ENCODE assay signal across 18 mouse cellular contexts in genomic region chr15:8761132-8761531, GRCm38 (mm10). TPM values are rescaled to one million over a fixed set of nuclear protein-coding genes. Genes with fewer than 3 reads are reported as not detected.
DNase-seq lines count a peak whose midpoint lies in the region; ATAC-seq lines count a peak whose summit lies in the region.
"Had no signal": no experiment of that assay in that cellular context is flagged by ENCODE, and none has a peak within 500 bp of the region (broad histone marks: within the 10 kb centered on the region; RNA-seq: fewer than 3 reads in every experiment).

No protein-coding gene starts in this region.

- H3K27ac ChIP-seq in heart, embryonic 10.5 days: peak overlapping the region; percentile 67; the same call in 1 of the 2 replicates
- no peak overlapping the region for H3K27ac ChIP-seq in kidney, embryonic 16.5 days (ENCODE audit: low read length)
- no peak overlapping the region for H3K27ac ChIP-seq in intestine, embryonic 16.5 days (ENCODE audit: low read length)
- H3K27ac ChIP-seq: neural tube, embryonic 12.5 days had no signal

- H3K4me2 ChIP-seq in kidney, embryonic 16.5 days (replicated peaks; ENCODE audit: low read depth, low read length): no peak overlapping the region
- no peak overlapping the region for H3K4me2 ChIP-seq in intestine, embryonic 16.5 days (ENCODE audit: low read depth, low read length)
- H3K4me2 ChIP-seq: neural tube, embryonic 12.5 days had no signal

- H3K9me3 ChIP-seq in heart, embryonic 10.5 days: no peaks in the 10 kb centered on the region
- H3K9me3 ChIP-seq in kidney, embryonic 16.5 days (ENCODE audit: low read length): no peaks in the 10 kb centered on the region
- H3K9me3 ChIP-seq in intestine, embryonic 16.5 days (ENCODE audit: control insufficient read depth, low read length): no peaks in the 10 kb centered on the region
- H3K9me3 ChIP-seq: neural tube, embryonic 12.5 days had no signal

- H3K27me3 ChIP-seq in heart, embryonic 10.5 days (ENCODE audit: insufficient read depth, poor library complexity, severe bottlenecking): no peaks in the 10 kb centered on the region
- H3K27me3 ChIP-seq in kidney, embryonic 16.5 days (ENCODE audit: insufficient read depth, low read length): no peaks in the 10 kb centered on the region
- H3K27me3 ChIP-seq in intestine, embryonic 16.5 days (replicated peaks; ENCODE audit: control insufficient read depth, insufficient read depth, low read length): no peaks in the 10 kb centered on the region
- H3K27me3 ChIP-seq: CH12.LX; neural tube, embryonic 12.5 days had no signal

- no peak overlapping the region for H3K9ac ChIP-seq in kidney, embryonic 16.5 days (replicated peaks; ENCODE audit: low read length)
- no peak overlapping the region for H3K9ac ChIP-seq in intestine, embryonic 16.5 days (ENCODE audit: low read depth, low read length)
- H3K9ac ChIP-seq: neural tube, embryonic 12.5 days had no signal

- ATAC-seq in kidney, embryonic 16.5 days (ENCODE audit: low FRiP score, low TSS enrichment): 0 out of 2 replicates have a peak, but pooled peaks have one; percentile 12
- ATAC-seq in intestine, embryonic 16.5 days: peak; percentile 66; the same call in 1 of the 2 replicates
- peak; percentile 66 for ATAC-seq in megakaryocyte progenitor cell, adult 5-6 weeks (replicated peaks; ENCODE audit: poor library complexity)
- ATAC-seq: activated CD4-positive, CD25-positive, alpha-beta regulatory T cell, adult 4 months; inflammation-experienced regulatory T-cells, adult 6 months had no signal

- WGBS in heart, embryonic 10.5 days: 71% methylated on average over 5 of the region's 5 CpGs
- WGBS in kidney, embryonic 16.5 days: 82% methylated on average over 5 of the region's 5 CpGs
- WGBS in intestine, embryonic 16.5 days: 81% methylated on average over 5 of the region's 5 CpGs

- no peak for DNase-seq in heart, embryonic 10.5 days (ENCODE audit: low spot score)
- DNase-seq in heart, adult 18-20 months: no peak
- DNase-seq in kidney, adult 18-20 months: no peak
- DNase-seq in layer of hippocampus, postnatal 10 days (ENCODE audit: low spot score in 2 of 2): no peak
- no peak for DNase-seq in spleen, postnatal 14 days (ENCODE audit: low spot score in 2 of 2)
- DNase-seq: adrenal gland, postnatal 25 days; cerebellum, adult 9-11 months; gastrocnemius, postnatal 10 days; kidney, postnatal 14 days; lung, postnatal 4 days; right cerebral cortex, postnatal 25 days had no signal

- H3K4me3 ChIP-seq in heart, embryonic 10.5 days: no peak overlapping the region
- no peak overlapping the region for H3K4me3 ChIP-seq in kidney, embryonic 16.5 days (ENCODE audit: low read length)
- H3K4me3 ChIP-seq in intestine, embryonic 16.5 days (ENCODE audit: low read length): no peak overlapping the region
- H3K4me3 ChIP-seq: neural tube, embryonic 12.5 days had no signal

- H3K4me1 ChIP-seq in heart, embryonic 10.5 days: peaks cover 17% of the 10 kb centered on the region
- H3K4me1 ChIP-seq in kidney, embryonic 16.5 days (ENCODE audit: insufficient read depth, low read length): no peaks in the 10 kb centered on the region; the same call in 1 of the 2 replicates
- H3K4me1 ChIP-seq in intestine, embryonic 16.5 days (ENCODE audit: control insufficient read depth, insufficient read depth, low read length): no peaks in the 10 kb centered on the region; the same call in 1 of the 2 replicates
- H3K4me1 ChIP-seq: neural tube, embryonic 12.5 days had no signal

- H3K36me3 ChIP-seq in heart, embryonic 10.5 days: no peaks in the 10 kb centered on the region
- H3K36me3 ChIP-seq in kidney, embryonic 16.5 days (ENCODE audit: insufficient read depth, low read length): no peaks in the 10 kb centered on the region
- H3K36me3 ChIP-seq in intestine, embryonic 16.5 days (ENCODE audit: control insufficient read depth, insufficient read depth, low read length): no peaks in the 10 kb centered on the region
- H3K36me3 ChIP-seq: neural tube, embryonic 12.5 days had no signal

RNA-seq across cellular contexts. Expression of gene Slc1a3, which starts 50.6 kb away (rescaled TPM):
- polyA plus RNA-seq in heart, embryonic 10.5 days (2016; fragmentation: Nextera tagmentation; extraction: Ambion mirVana): 26.2 and 33.4 TPM in 2 replicates
- 1 to 10 TPM; 1.2 to 3.5 TPM for total RNA-seq in heart, adult 18-20 months (2021)
- polyA plus RNA-seq in kidney, embryonic 16.5 days (2015; fragmentation: Nextera tagmentation; extraction: Ambion mirVana): 14.6 and 18.0 TPM in 2 replicates
- polyA plus RNA-seq in intestine, embryonic 16.5 days (2015; fragmentation: Nextera tagmentation; extraction: Ambion mirVana): 3.7 and 4.0 TPM in 2 replicates
- total RNA-seq in megakaryocyte progenitor cell, adult 5-6 weeks (2015): 0.67 TPM in 1 of 2 replicates, not detected in the other
- total RNA-seq in megakaryocyte progenitor cell, adult 5-6 weeks (2017): 0.08 TPM in 1 of 2 replicates, not detected in the other
- total RNA-seq in layer of hippocampus, postnatal 10 days (2021): 100 to 1,000 TPM; 439 to 459 TPM

Comparison
In these comparisons a context has a peak if more than half of its experiments do, and no peak if none do; other contexts are left out.
1. ATAC-seq: peak in every context shown above with its lines; median percentile 66 in intestine, embryonic 16.5 days; 66 in megakaryocyte progenitor cell, adult 5-6 weeks; 12 in kidney, embryonic 16.5 days.
2. RNA of gene Slc1a3, which starts 50.6 kb away (total RNA-seq): 439 to 459 TPM in layer of hippocampus, postnatal 10 days; 1.2 to 3.5 TPM in heart, adult 18-20 months and 0.08 to 0.67 TPM in megakaryocyte progenitor cell, adult 5-6 weeks; every median in the first group is over 10 times any median in the second.